Mouse (Mus musculus) embryonic facial prominence, embryonic 15.5 days (tissue): ENCODE data around the gene Pamr1. TPM values are rescaled to one million over a fixed set of nuclear protein-coding genes. Genes with fewer than 3 reads are reported as not detected.

Experiments used
- ATAC-seq: fragments of 200-750 bp; cut with Nextera tagmentation; 2 replicates; pipeline ENCODE4 v1.8.0; 2017; ENCODE audit warnings: low read depth, moderate TSS enrichment; ENCODE audit not compliant: insufficient number of reproducible peaks, low FRiP score, low TSS enrichment
- H3K27ac ChIP-seq: fragments of 300-500 bp; sonication (generic); replicated peaks from 2 replicates; pipeline ENCODE4 v1.5.1; 2015; ENCODE audit warnings: mild to moderate bottlenecking, inconsistent platforms
- H3K27me3 ChIP-seq: fragments of 300-500 bp; sonication (generic); 2 replicates; pipeline ENCODE4 v1.6.1; 2015; ENCODE audit warnings: inconsistent platforms
- H3K36me3 ChIP-seq: fragments of 300-500 bp; sonication (generic); 2 replicates; pipeline ENCODE4 v1.6.1; 2015; ENCODE audit warnings: mild to moderate bottlenecking, inconsistent platforms
- H3K4me1 ChIP-seq: fragments of 300-500 bp; sonication (generic); 2 replicates; pipeline ENCODE4 v1.6.1; 2015; ENCODE audit warnings: inconsistent platforms
- H3K4me2 ChIP-seq: fragments of 300-500 bp; sonication (generic); replicated peaks from 2 replicates; pipeline ENCODE4 v1.6.1; 2015; ENCODE audit warnings: mild to moderate bottlenecking, inconsistent platforms
- H3K4me3 ChIP-seq: fragments of 300-500 bp; sonication (generic); replicated peaks from 2 replicates; pipeline ENCODE4 v1.5.1; 2015; ENCODE audit warnings: mild to moderate bottlenecking, inconsistent platforms
- H3K9ac ChIP-seq: fragments of 300-500 bp; sonication (generic); 2 replicates; pipeline ENCODE4 v1.6.1; 2015; ENCODE audit warnings: inconsistent platforms
- H3K9me3 ChIP-seq: fragments of 300-500 bp; sonication (generic); replicated peaks from 2 replicates; pipeline ENCODE4 v1.6.1; 2016; ENCODE audit warnings: inconsistent platforms
- WGBS: fragments of 180-500 bp; shearing (Covaris S2); methylation state at CpG from one replicate; pipeline ENCODE4 v1.1.7; 2015; 5-methylcytosine and 5-hydroxymethylcytosine counted together
- polyA plus RNA-seq: library from polyadenylated mRNA; unstranded; fragments of >200 nt; fragmentation: Nextera tagmentation; extraction: Ambion mirVana; gene quantifications from 2 replicates; pipeline ENCODE4 v1.2.1, GENCODE M21; 2015

Gene Pamr1
- polyA plus RNA-seq = 18.8 and 19.1 TPM in 2 replicates

DNA sequence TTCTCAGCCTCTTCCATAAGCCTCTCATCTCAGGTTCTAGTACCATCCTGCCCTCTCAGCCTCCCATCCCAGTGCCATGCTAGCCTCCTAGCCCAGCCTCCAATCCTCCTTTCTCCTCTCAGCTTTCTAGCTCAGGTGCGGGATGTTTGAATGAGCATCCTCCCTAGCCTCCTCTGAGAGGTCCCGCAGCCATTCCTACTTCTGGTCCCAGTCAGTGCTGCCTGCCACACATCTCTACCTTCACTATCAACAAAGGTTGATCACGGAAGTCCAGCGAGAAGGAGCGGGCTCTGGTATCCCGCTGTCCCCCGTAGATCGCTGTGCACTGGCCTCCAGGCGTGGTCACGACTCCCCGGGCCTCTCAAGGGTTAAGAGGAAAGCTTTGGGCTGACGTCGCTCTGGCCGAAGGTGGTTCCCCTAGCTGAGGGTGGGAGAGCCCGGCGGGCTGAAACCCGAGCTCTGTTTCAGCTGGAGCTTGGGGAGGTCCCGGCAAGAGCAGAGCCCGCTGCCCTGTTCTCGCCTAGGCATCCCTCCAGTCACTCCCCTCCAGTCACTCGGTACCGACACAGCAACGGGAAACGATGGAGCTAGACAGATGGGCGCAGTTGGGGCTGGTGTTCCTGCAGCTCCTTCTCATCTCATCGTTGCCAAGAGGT is at the start of gene Pamr1:
Gene Pamr1 (plus strand): TSS at position 402 of the 656 bp plus-strand sequence.
- peak within 1 kb of the TSS; percentile 38 for H3K4me3 ChIP-seq
- WGBS = 2% methylated on average over 26 of the region's 26 CpGs
- H3K4me2 ChIP-seq = peak within 1 kb of the TSS; percentile 54
- peaks cover 31% of the 10 kb centered on the region for H3K4me1 ChIP-seq
- peaks cover 12% of the 10 kb centered on the region for H3K27me3 ChIP-seq
- H3K27ac ChIP-seq = no peak within 1 kb of the TSS
- no peaks in the 10 kb centered on the region for H3K9me3 ChIP-seq
- no peak within 1 kb of the TSS for H3K9ac ChIP-seq
- peak; percentile 77 for ATAC-seq
- H3K36me3 ChIP-seq = no peaks in the 10 kb centered on the region

DNA sequence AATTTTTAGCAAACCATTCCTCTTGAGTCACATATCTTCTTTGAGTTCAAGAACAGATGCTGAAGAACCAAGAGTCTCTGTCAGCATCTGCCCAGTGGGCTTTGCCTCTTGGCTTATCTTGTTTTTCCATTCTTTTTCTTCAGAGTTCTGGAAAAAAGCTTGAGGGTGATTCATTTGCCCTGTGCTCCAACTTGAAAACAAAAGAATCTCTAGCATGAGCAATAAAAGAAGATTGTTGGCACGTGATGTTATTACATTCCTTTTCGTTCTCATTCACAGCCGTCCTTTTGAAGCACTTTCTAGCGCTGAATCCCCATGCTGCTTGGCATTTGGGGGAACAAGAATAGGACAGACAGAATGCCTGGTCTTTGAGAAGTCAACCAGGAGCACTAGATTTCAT is 42.2 kb upstream of the Pamr1 start:
- H3K9me3 ChIP-seq = no peaks in the 10 kb centered on the region
- ATAC-seq = no peak
- 37% methylated on average over 4 of the region's 4 CpGs for WGBS
- no peak overlapping the region for H3K27ac ChIP-seq
- 0 out of 2 replicates have a peak, but pooled peaks cover 3% of the 10 kb centered on the region for H3K4me1 ChIP-seq
- no peak overlapping the region for H3K4me3 ChIP-seq
- H3K4me2 ChIP-seq = no peak overlapping the region
- no peak overlapping the region for H3K9ac ChIP-seq
- H3K36me3 ChIP-seq = no peaks in the 10 kb centered on the region
- H3K27me3 ChIP-seq = no peaks in the 10 kb centered on the region

DNA sequence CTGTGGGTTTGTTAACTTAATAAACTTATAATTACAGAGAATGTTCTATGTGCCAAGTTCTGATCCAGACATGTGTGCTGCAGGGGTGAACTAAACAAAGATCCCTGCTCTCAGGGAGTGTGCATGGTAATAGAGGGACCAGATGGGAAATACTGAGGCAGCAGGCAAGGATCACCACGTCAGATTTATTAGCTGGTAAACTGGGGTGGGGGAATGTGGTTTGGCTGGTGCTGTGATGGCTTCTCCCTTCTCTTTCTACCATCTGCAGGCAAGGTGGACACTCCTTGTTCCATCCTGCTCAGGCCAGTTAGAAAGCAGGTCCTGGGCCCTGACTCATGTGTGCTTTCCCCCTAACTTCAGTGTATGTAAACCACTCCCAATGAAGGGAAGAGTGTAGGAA is 41.7 kb upstream of the Pamr1 start:
- no peak overlapping the region for H3K27ac ChIP-seq
- H3K4me1 ChIP-seq = 0 out of 2 replicates have a peak, but pooled peaks cover 3% of the 10 kb centered on the region
- 32% methylated on average over 1 of the region's 1 CpGs for WGBS
- H3K4me3 ChIP-seq = no peak overlapping the region
- no peaks in the 10 kb centered on the region for H3K36me3 ChIP-seq
- no peak overlapping the region for H3K9ac ChIP-seq
- no peaks in the 10 kb centered on the region for H3K27me3 ChIP-seq
- no peak for ATAC-seq
- no peaks in the 10 kb centered on the region for H3K9me3 ChIP-seq
- no peak overlapping the region for H3K4me2 ChIP-seq

DNA sequence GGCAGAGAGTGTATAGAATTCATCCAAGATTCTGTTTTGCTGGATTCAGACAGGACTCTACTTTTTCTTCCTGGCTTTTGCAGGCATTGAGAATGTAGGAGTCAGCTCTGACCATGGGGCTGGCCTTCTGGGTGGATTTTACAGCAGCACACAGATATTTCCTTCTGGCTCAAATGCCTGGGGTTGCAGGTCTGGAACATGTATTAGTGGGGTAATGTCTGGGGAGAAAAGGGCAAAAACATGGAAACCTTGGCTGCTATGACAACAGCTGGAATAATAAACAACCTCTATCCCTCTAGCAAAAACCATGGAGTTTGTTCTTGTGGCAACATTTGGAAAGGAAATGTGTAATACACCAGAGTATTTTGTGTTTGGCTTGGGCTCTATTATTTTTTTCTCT is 29.9 kb upstream of the Pamr1 start:
- no peaks in the 10 kb centered on the region for H3K36me3 ChIP-seq
- no peak for ATAC-seq
- H3K4me3 ChIP-seq = no peak overlapping the region
- no peak overlapping the region for H3K27ac ChIP-seq
- H3K9me3 ChIP-seq = no peaks in the 10 kb centered on the region
- no peaks in the 10 kb centered on the region for H3K27me3 ChIP-seq
- H3K9ac ChIP-seq = no peak overlapping the region
- no peak overlapping the region for H3K4me2 ChIP-seq
- no peaks in the 10 kb centered on the region for H3K4me1 ChIP-seq

DNA sequence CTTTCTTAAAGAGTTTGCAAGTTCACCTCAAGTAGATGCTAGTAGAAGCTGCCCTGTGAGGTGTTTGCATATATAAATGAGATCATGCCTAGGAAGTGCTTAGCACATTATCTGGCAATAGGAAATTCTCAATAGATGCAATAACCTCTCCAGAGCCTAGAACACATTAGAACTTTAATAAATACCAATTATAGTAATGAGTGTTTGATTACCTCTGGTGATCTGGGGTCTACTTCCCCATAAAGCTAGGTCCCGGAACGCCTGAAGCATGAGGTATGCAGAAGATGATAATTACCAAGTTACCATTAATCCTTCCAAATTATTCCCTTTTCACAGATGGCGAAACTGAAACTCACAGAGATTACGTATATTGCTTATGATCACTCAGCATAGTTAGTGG is 22.2 kb upstream of the Pamr1 start:
- Histone ChIP-seq H3K4me2 (no peak overlapping the region), H3K36me3 (no peaks in the 10 kb centered on the region), H3K9ac (no peak overlapping the region), H3K4me3 (no peak overlapping the region), H3K27ac (no peak overlapping the region), H3K4me1 (no peaks in the 10 kb centered on the region), H3K9me3 (no peaks in the 10 kb centered on the region), H3K27me3 (no peaks in the 10 kb centered on the region)
- 72% methylated on average over 4 of the region's 4 CpGs for WGBS
- ATAC-seq = no peak

DNA sequence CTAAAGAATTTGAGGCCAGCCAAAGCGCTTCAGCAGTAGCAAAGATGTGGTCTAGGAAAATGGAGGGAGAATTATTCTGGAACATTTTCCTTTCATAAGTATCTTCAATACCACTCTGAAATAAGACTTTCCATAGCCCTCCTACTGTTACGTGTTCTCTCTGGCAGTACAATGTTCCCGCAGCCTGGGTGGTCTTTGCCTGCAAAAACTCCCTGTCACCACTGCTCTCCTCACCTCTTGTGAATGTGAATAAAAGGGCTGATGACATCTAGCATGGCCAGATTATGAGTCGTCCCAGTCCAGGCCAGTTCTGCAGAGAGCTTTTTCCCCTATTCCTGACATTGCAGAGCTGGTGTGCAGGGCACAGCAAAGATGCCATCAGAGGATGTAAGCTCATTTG is 16.4 kb upstream of the Pamr1 start:
- ATAC-seq = no peak
- WGBS = 60% methylated on average over 4 of the region's 4 CpGs

DNA sequence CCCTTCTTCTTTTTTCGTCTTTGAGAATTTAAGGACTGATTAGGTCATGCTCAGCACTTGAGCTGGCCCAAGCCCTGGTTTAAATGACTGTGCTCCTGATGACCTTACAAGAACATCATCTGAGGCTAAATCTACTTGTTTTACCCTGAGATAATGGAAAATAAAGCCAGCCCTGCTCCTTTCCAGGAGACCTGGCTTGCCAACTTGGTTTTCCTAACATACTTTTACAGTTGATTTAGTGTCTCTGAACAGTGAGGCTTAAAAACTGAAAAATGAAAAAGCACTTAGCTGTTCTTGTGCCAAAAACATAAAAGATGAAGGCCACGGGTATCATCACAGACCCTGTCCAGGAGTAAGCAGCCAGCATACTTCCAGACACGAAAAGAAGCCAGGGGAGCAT is 13.0 kb upstream of the Pamr1 start:
- ATAC-seq = no peak
- WGBS = 61% methylated on average over 3 of the region's 3 CpGs
- 0 out of 2 replicates have a peak, but pooled peaks cover 6% of the 10 kb centered on the region for H3K4me1 ChIP-seq

More for the DNA sequence above, 16.4 kb upstream of the Pamr1 start:
- Histone ChIP-seq H3K4me3 (no peak overlapping the region), H3K9ac (no peak overlapping the region), H3K27me3 (no peaks in the 10 kb centered on the region), H3K4me1 (0 out of 2 replicates have a peak, but pooled peaks cover 2% of the 10 kb centered on the region), H3K36me3 (no peaks in the 10 kb centered on the region), H3K9me3 (no peaks in the 10 kb centered on the region), H3K27ac (no peak overlapping the region), H3K4me2 (no peak overlapping the region)

DNA sequence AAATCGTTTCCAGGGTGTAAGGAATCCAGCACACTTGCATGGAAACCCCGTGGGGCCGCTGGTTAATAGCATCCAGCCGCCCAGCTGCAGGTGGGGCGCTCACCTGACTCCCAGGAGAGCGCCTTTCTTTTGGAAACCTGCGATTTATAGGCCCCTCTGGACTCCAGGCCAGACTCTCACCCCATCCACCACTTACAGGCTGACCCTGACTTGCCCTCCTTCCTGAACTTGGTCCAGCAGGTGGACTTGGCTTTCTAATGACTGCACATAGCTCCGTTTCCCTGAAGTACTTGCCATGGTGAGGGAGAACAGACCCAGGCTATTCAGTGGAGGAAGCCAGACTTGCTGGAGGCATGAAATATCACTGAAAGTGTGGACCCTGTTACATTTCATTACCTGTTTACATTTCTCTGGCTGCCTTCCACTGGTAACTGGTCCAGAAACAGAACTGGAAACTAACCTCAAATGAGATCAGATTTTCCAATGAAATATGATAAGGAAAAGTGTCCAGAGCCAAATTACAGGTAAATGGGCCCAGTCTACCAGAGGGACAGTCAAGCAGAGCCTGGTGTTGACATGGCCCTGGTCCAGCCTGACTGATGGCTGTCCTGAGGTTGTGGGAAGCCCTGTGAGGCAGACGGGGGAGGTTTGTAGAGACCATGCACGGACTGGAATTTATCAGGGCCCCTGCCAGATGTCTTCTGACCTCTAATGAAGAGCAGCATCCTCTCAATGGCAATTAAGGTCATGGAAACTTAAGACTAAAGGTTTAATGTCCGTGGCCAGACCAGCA is 9.2 kb upstream of the Pamr1 start:
- no peaks in the 10 kb centered on the region for H3K9me3 ChIP-seq
- H3K4me1 ChIP-seq = 0 out of 2 replicates have a peak, but pooled peaks cover 9% of the 10 kb centered on the region
- ATAC-seq = peak; percentile 34; the same call in 1 of the 2 replicates
- H3K4me3 ChIP-seq = no peak overlapping the region
- no peak overlapping the region for H3K9ac ChIP-seq
- H3K27ac ChIP-seq = no peak overlapping the region
- no peak overlapping the region for H3K4me2 ChIP-seq
- no peaks in the 10 kb centered on the region for H3K27me3 ChIP-seq
- no peaks in the 10 kb centered on the region for H3K36me3 ChIP-seq
- WGBS = 38% methylated on average over 11 of the region's 11 CpGs

More for the DNA sequence above, 13.0 kb upstream of the Pamr1 start:
- H3K36me3 ChIP-seq = no peaks in the 10 kb centered on the region
- H3K27me3 ChIP-seq = no peaks in the 10 kb centered on the region
- H3K4me2 ChIP-seq = no peak overlapping the region
- H3K4me3 ChIP-seq = no peak overlapping the region
- H3K9ac ChIP-seq = no peak overlapping the region
- H3K9me3 ChIP-seq = no peaks in the 10 kb centered on the region
- H3K27ac ChIP-seq = no peak overlapping the region

DNA sequence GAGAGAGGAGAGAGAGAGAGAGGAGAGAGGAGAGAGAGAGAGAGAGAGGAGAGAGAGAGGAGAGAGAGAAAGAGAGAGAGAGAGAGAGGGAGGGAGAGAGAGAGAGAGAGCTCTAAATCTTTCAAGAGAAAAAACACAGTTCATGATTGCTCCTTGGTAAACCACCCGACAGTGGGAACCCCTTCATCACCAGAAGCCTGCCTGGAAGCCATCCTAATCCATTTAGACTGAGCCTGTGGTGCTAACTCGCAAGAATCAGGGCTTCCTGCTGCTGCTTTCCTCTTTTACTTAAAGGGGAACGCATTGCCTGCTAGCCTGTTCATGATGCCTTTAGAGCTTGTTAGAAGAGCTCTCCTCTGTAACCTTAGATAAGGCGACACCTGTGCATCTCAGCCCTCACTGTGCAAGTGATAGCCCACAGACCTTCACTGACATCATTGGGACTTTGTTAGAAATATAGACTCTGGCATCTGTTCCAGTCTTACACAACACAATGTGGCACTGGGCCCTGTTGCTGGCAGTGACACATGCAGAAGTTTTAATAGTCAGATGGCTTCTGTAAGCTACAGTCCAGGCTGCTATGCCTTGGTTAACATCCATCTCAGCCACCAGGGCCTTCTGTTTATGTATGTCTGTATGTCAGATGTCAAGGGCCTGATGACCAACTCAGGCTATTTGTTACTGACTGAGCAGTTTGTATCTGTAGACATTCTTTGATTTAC is 8.2 kb upstream of the Pamr1 start:
- H3K9me3 ChIP-seq = no peaks in the 10 kb centered on the region
- H3K36me3 ChIP-seq = no peaks in the 10 kb centered on the region
- no peaks in the 10 kb centered on the region for H3K27me3 ChIP-seq
- no peak overlapping the region for H3K27ac ChIP-seq
- no peak overlapping the region for H3K4me2 ChIP-seq
- 0 out of 2 replicates have a peak, but pooled peaks cover 9% of the 10 kb centered on the region for H3K4me1 ChIP-seq
- no peak overlapping the region for H3K4me3 ChIP-seq
- 28% methylated on average over 4 of the region's 4 CpGs for WGBS
- H3K9ac ChIP-seq = no peak overlapping the region
- ATAC-seq = no peak

DNA sequence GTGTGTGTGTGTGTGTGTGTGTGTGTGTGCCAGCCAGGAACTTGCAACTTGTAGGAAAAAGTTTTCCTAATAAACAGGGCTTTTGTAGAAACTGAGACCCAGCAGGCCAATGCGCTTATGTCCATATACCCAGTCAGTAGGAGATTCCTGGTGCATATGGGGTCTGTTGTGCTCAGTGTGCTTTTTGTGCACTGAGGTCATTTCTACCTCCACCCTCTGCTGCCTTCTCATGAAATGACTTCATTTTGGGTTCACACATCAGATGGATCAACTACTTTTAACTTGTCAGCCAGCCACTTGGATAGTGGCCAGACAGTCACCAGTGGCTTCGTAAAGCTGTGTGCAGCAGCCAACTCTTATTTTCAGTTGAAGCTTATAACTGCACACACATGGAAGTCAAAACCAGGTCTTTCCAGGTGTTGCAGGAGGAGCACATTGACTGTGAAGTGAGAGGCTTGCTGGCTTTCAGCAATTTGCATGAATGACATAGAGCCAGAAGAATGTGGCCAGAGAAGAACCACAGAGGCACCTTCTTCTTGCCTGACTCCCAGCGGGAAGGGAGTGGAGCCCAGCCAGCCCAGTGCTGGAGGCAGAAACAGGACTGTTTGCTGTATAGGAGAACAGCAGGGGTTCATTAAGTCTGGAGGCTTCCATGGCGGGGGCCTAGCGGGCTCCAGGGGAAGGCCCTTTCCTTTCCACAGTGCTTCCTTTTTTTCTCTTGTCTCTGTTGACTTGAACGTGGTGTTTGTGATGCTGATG is 5.7 kb upstream of the Pamr1 start:
- H3K9me3 ChIP-seq = no peaks in the 10 kb centered on the region
- H3K4me2 ChIP-seq = no peak overlapping the region
- H3K27ac ChIP-seq = no peak overlapping the region
- no peak overlapping the region for H3K9ac ChIP-seq
- 31% methylated on average over 6 of the region's 6 CpGs for WGBS
- peaks cover 1% of the 10 kb centered on the region; the same call in 1 of the 2 replicates for H3K27me3 ChIP-seq
- no peak overlapping the region for H3K4me3 ChIP-seq
- H3K4me1 ChIP-seq = 0 out of 2 replicates have a peak, but pooled peaks cover 9% of the 10 kb centered on the region
- ATAC-seq = peak; percentile 75
- no peaks in the 10 kb centered on the region for H3K36me3 ChIP-seq
